In the genomic region with DNA sequence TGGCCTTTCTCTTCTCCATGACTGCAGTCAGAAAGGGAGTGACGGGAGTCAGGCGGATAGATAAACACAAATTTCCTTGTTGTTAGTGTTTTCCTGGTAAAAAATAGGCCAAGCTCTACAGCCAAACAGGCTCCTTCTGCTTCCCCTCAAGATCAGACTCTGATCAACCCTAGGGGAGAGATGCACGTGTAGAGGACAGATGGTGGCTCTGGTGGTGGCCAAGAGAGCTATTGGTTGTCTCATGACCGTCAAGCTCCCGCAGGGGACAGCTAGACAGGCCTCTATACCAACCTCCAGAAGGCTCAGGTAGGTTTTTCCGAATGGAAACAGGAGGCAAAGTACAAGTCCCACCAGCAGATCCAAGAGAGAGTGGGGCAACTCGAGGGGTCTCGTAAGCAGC, we compare ENCODE assay signal across 19 mouse cellular contexts. TPM values are rescaled to one million over a fixed set of nuclear protein-coding genes. Genes with fewer than 3 reads are reported as not detected.
DNase-seq lines count a peak whose midpoint lies in the region.
"Had no signal": no experiment of that assay in that cellular context is flagged by ENCODE, and none has a peak within 500 bp of the region (broad histone marks: within the 10 kb centered on the region; RNA-seq: fewer than 3 reads in every experiment).

No protein-coding gene starts in this region.

- WGBS in hindbrain, embryonic 10.5 days, result 90% methylated on average over 8 of the region's 8 CpGs

- H3K4me1 ChIP-seq in hindbrain, embryonic 10.5 days (replicated peaks), result no peaks in the 10 kb centered on the region
- H3K4me1 ChIP-seq: hindbrain, embryonic 15.5 days had no signal

- no peaks in the 10 kb centered on the region for H3K36me3 ChIP-seq in hindbrain, embryonic 10.5 days
- H3K36me3 ChIP-seq: embryonic facial prominence, embryonic 13.5 days; forebrain, embryonic 12.5 days; heart, embryonic 10.5 days had no signal

- DNase-seq in brain, adult 2 months (ENCODE audit: low read depth, low spot score), result peak; percentile 94
- peak; percentile 68 for DNase-seq in cerebellum, adult 11 months
- peak; percentile 71 for DNase-seq in cerebellum, adult 8-10 months
- peak; percentile 65 to 82 for DNase-seq in cerebellum, postnatal 14 days
- no peak for DNase-seq in kidney, adult 9 months
- no peak for DNase-seq in hindbrain, embryonic 10.5 days (ENCODE audit: low spot score)
- no peak for DNase-seq in layer of hippocampus, adult 9-10 months (ENCODE audit: low spot score)
- DNase-seq: adrenal gland, adult 2 months; adrenal gland, postnatal 25 days; forebrain, postnatal 0 days; gastrocnemius, postnatal 25 days; heart, adult 18-20 months; heart, postnatal 10 days; kidney, adult 8-10 months; kidney, postnatal 10 days had no signal

- no peaks in the 10 kb centered on the region for H3K9me3 ChIP-seq in hindbrain, embryonic 10.5 days
- H3K9me3 ChIP-seq: embryonic facial prominence, embryonic 13.5 days; forebrain, embryonic 12.5 days; heart, embryonic 10.5 days; hindbrain, embryonic 15.5 days had no signal

- no peak overlapping the region for H3K4me3 ChIP-seq in hindbrain, embryonic 10.5 days
- H3K4me3 ChIP-seq: embryonic facial prominence, embryonic 13.5 days; forebrain, embryonic 12.5 days; heart, embryonic 10.5 days; hindbrain, embryonic 15.5 days had no signal

- H3K27me3 ChIP-seq in hindbrain, embryonic 10.5 days (ENCODE audit: insufficient read depth, poor library complexity, severe bottlenecking), result no peaks in the 10 kb centered on the region
- H3K27me3 ChIP-seq: embryonic facial prominence, embryonic 13.5 days; forebrain, embryonic 12.5 days; hindbrain, embryonic 15.5 days had no signal

- H3K27ac ChIP-seq in hindbrain, embryonic 10.5 days, result no peak overlapping the region
- H3K27ac ChIP-seq: embryonic facial prominence, embryonic 13.5 days; forebrain, embryonic 12.5 days; heart, embryonic 10.5 days; hindbrain, embryonic 15.5 days had no signal

RNA-seq across cellular contexts. Expression of gene Garnl3, which starts 30.9 kb away (rescaled TPM):
- 9.6 and 14.5 TPM in 2 replicates for polyA plus RNA-seq in hindbrain, embryonic 10.5 days (2016; fragmentation: Nextera tagmentation; extraction: Ambion mirVana)

Comparison
In these comparisons a context has a peak if more than half of its experiments do, and no peak if none do; other contexts are left out.
1. DNase-seq: peak in brain, adult 2 months (single experiment), cerebellum, adult 11 months (single experiment), cerebellum, adult 8-10 months (single experiment) and cerebellum, postnatal 14 days (2 of 2); none in kidney, adult 9 months (single experiment), hindbrain, embryonic 10.5 days (single experiment) and layer of hippocampus, adult 9-10 months (single experiment).